Mouse (Mus musculus): ENCODE measurements around the gene Dnaaf2. TPM values are rescaled to one million over a fixed set of nuclear protein-coding genes. Genes with fewer than 3 reads are reported as not detected.

Gene Dnaaf2
- polyA plus RNA-seq, 1 experiment from 2014 or later, result 15.4 TPM

- Histone ChIP-seq H3K27ac (replicated peaks) (no peak overlapping the region), H3K4me3 (no peak overlapping the region), H3K9me3 (no peaks in the 10 kb centered on the region), H3K4me1 (no peaks in the 10 kb centered on the region), H3K27me3 (replicated peaks; ENCODE audit: low read depth, poor library complexity, severe bottlenecking) (no peaks in the 10 kb centered on the region), H3K36me3 (replicated peaks) (peaks cover 99% of the 10 kb centered on the region)
- no peak for DNase-seq (ENCODE audit: low spot score)
- 94% methylated on average over 13 of the region's 13 CpGs for WGBS
Observed at GRCm38 (mm10) chr12:69213186-69213777, 15.1 kb upstream of the Dnaaf2 start.

- peaks cover 99% of the 10 kb centered on the region for H3K36me3 ChIP-seq (replicated peaks)
- WGBS, result 86% methylated on average over 5 of the region's 5 CpGs
- no peak for DNase-seq (ENCODE audit: low spot score)
Observed at GRCm38 (mm10) chr12:69211057-69211456, 12.8 kb upstream of the Dnaaf2 start.

GRCm38 (mm10) chr12:69210056-69210979 lies 12.1 kb upstream of the Dnaaf2 start:
- no peak for DNase-seq (ENCODE audit: low spot score)
- no peaks in the 10 kb centered on the region for H3K9me3 ChIP-seq
- no peaks in the 10 kb centered on the region for H3K4me1 ChIP-seq
- H3K4me3 ChIP-seq, result no peak overlapping the region
- WGBS, result 87% methylated on average over 18 of the region's 18 CpGs
- no peaks in the 10 kb centered on the region for H3K27me3 ChIP-seq (replicated peaks; ENCODE audit: low read depth, poor library complexity, severe bottlenecking)
- H3K36me3 ChIP-seq (replicated peaks), result peaks cover 96% of the 10 kb centered on the region
- no peak overlapping the region for H3K27ac ChIP-seq (replicated peaks)

More at GRCm38 (mm10) chr12:69211057-69211456, 12.8 kb upstream of the Dnaaf2 start:
- Histone ChIP-seq H3K4me1 (no peaks in the 10 kb centered on the region), H3K4me3 (no peak overlapping the region), H3K27me3 (replicated peaks; ENCODE audit: low read depth, poor library complexity, severe bottlenecking) (no peaks in the 10 kb centered on the region), H3K27ac (replicated peaks) (no peak overlapping the region), H3K9me3 (no peaks in the 10 kb centered on the region)

DNA sequence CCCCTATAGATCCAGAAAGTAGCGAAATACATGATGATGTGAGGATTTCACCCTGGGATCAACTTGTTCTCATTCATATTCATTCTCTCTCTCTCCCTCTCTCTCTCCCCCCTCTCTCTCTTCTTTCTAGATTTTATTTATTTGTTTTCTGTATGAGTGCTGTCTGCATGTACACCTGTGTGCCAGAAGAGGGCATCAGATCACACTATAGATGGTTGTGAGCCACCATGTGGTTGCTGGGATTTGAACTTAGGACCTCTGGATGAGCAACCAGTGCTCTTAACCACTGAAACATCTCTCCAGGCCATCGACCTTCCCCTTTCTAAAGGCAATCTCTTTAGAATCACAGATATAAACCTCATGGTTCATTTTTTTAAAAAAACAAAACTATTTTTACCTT lies 10.3 kb upstream of the Dnaaf2 start:
- H3K36me3 ChIP-seq (replicated peaks), result peaks cover 86% of the 10 kb centered on the region

GRCm38 (mm10) chr12:69207926-69208325 lies 9.7 kb upstream of the Dnaaf2 start:
- Histone ChIP-seq H3K27ac (replicated peaks) (no peak overlapping the region), H3K27me3 (replicated peaks; ENCODE audit: low read depth, poor library complexity, severe bottlenecking) (no peaks in the 10 kb centered on the region), H3K4me3 (no peak overlapping the region), H3K4me1 (no peaks in the 10 kb centered on the region), H3K9me3 (no peaks in the 10 kb centered on the region), H3K36me3 (replicated peaks) (peaks cover 86% of the 10 kb centered on the region)
- 94% methylated on average over 7 of the region's 7 CpGs for WGBS
- DNase-seq (ENCODE audit: low spot score), result no peak

More for the DNA sequence above, 10.3 kb upstream of the Dnaaf2 start:
- 82% methylated on average over 2 of the region's 2 CpGs for WGBS
- H3K4me3 ChIP-seq, result no peak overlapping the region
- H3K9me3 ChIP-seq, result no peaks in the 10 kb centered on the region
- H3K4me1 ChIP-seq, result no peaks in the 10 kb centered on the region
- no peaks in the 10 kb centered on the region for H3K27me3 ChIP-seq (replicated peaks; ENCODE audit: low read depth, poor library complexity, severe bottlenecking)
- no peak overlapping the region for H3K27ac ChIP-seq (replicated peaks)
- no peak for DNase-seq (ENCODE audit: low spot score)

GRCm38 (mm10) chr12:69207396-69207795 lies 9.2 kb upstream of the Dnaaf2 start:
- H3K27ac ChIP-seq (replicated peaks), result no peak overlapping the region
- H3K4me1 ChIP-seq, result no peaks in the 10 kb centered on the region
- peaks cover 86% of the 10 kb centered on the region for H3K36me3 ChIP-seq (replicated peaks)
- no peak for DNase-seq (ENCODE audit: low spot score)
- H3K9me3 ChIP-seq, result no peaks in the 10 kb centered on the region
- 96% methylated on average over 8 of the region's 8 CpGs for WGBS
- no peak overlapping the region for H3K4me3 ChIP-seq
- H3K27me3 ChIP-seq (replicated peaks; ENCODE audit: low read depth, poor library complexity, severe bottlenecking), result no peaks in the 10 kb centered on the region

DNA sequence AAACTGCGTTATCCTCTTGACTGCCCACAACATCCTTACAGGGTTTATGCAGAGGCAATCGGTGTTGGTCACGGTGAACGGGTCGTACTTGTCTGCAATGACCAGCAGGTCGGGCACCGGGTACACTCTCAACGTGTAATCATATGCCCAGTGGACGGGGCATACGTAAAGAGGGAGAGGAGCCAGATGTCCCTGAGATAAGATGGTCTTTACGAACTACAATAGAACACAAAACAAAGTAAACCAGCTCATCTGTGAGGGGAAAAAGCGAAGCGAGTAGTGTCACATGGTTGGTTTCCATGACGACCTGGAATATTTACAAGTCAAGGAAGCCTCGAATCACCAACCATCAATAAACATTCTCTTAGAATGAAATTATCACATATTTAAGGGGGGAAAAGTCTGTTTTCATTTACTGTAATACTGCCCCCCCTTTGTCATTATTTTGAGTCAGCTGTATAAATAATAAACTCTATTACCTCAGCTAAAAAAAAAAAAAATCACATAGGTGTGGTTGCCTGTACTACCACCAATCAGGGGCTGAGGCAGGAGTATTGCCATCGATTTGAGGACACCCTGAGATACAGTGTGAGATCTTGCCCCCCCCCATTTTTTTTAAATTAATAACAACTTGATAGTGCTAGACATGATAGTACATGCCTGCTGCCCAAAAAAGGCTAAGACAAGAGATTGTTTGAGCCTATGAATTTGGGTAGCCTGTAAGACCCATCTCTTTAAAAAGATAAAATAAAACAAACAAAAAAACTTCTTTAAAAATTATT lies 6.0 kb upstream of the Dnaaf2 start, which contains the start of gene Gm49384:
Gene Gm49384, minus strand, starts transcription at position 216 of the 782 bp plus-strand sequence.
- Histone ChIP-seq H3K4me1 (peaks cover under 1% of the 10 kb centered on the region; the same call in 1 of the 2 replicates), H3K27me3 (replicated peaks; ENCODE audit: low read depth, poor library complexity, severe bottlenecking) (no peaks in the 10 kb centered on the region), H3K36me3 (replicated peaks) (peaks cover 84% of the 10 kb centered on the region), H3K4me3 (no peak within 1 kb of the TSS), H3K27ac (replicated peaks) (no peak within 1 kb of the TSS), H3K9me3 (no peaks in the 10 kb centered on the region)
- no peak for DNase-seq (ENCODE audit: low spot score)
- WGBS, result 91% methylated on average over 16 of the region's 16 CpGs

GRCm38 (mm10) chr12:69198985-69199384 lies 756 bp upstream of the Dnaaf2 start:
- H3K9me3 ChIP-seq, result no peaks in the 10 kb centered on the region
- H3K27me3 ChIP-seq (replicated peaks; ENCODE audit: low read depth, poor library complexity, severe bottlenecking), result no peaks in the 10 kb centered on the region
- peak overlapping the region; percentile 28; the same call in 1 of the 2 replicates for H3K4me3 ChIP-seq
- DNase-seq (ENCODE audit: low spot score), result no peak
- no peak overlapping the region for H3K27ac ChIP-seq (replicated peaks)
- H3K4me1 ChIP-seq, result peaks cover 31% of the 10 kb centered on the region
- peaks cover 52% of the 10 kb centered on the region for H3K36me3 ChIP-seq (replicated peaks)

DNA sequence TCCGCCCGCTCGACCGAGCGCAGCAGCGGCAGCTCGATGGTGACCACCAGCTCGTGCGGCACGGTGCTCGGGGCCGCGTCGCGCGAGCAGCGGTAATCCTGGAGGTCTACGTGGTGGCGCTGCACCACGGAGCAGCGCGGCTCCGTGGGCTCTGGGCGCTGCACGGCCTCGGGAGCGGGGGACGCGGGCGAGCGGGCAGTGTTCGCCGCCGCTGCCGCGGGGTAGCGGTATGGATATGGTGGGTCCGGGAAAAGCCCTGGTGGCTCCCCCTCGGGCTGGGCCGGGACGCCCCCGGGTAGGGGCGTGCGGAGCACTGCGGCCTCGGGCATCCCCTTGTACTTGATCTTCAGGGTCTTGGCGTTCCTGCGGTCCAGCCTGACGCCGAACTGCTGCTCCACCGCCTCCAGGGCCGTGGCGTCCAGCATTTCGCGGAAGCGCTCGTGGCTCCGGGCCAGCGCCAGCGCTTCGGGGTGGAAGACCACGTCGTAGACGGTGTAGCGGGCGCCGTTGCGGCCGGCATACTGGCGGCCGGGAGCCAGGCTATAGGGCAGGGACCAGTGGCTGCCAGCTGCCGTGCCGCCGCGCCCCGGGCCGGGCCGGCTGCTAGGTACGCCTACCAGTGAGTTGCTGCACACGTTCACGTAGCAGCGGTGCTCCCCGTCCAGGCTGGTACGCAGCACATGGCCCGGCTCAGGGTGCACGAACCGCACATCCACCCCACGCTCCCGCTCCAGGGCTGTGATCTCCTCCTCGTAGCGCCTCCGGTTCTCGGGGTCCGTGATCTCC lies 658 bp downstream of the Dnaaf2 start:
- WGBS, result under 1% methylated on average over 94 of the region's 94 CpGs
- no peaks in the 10 kb centered on the region for H3K27me3 ChIP-seq (replicated peaks; ENCODE audit: low read depth, poor library complexity, severe bottlenecking)
- H3K4me3 ChIP-seq, result peak overlapping the region; percentile 94
- peak overlapping the region; percentile 91 for H3K27ac ChIP-seq (replicated peaks)
- peaks cover 31% of the 10 kb centered on the region for H3K4me1 ChIP-seq
- H3K36me3 ChIP-seq (replicated peaks), result peaks cover 50% of the 10 kb centered on the region
- peak; percentile 67 for DNase-seq (ENCODE audit: low spot score)
- no peaks in the 10 kb centered on the region for H3K9me3 ChIP-seq

- Histone ChIP-seq H3K27ac (replicated peaks) (peak within 1 kb of the TSS; percentile 91), H3K9me3 (no peaks in the 10 kb centered on the region), H3K36me3 (replicated peaks) (peaks cover 50% of the 10 kb centered on the region), H3K4me1 (peaks cover 31% of the 10 kb centered on the region), H3K27me3 (replicated peaks; ENCODE audit: low read depth, poor library complexity, severe bottlenecking) (no peaks in the 10 kb centered on the region), H3K4me3 (peak within 1 kb of the TSS; percentile 94)
- DNase-seq (ENCODE audit: low spot score), result peak; percentile 85
- WGBS, result under 1% methylated on average over 75 of the region's 75 CpGs
Observed at GRCm38 (mm10) chr12:69196444-69197377, 1.5 kb downstream of the Dnaaf2 start, which contains the start of gene Gm49383. Gene Gm49383, minus strand, starts transcription at chr12:69197104.

DNA sequence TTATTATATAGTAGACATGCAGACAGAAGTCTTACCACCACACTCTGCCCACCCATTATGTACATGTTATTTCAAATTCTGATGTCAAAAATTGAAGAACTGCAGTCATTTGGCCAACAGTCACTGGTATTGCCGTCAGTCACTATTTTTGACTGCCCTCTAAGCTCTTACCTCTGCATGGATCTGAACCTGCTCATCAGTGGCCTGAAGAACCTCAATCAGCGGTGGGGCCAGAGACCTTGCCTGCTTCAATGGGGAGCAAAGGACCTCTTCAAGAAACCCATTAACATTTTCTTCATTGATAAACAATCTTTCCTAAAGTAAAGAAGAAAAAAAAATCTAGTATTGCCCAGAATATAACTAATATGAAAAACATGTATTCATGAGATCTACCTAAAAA lies 5.6 kb downstream of the Dnaaf2 start:
- Histone ChIP-seq H3K27me3 (replicated peaks; ENCODE audit: low read depth, poor library complexity, severe bottlenecking) (no peaks in the 10 kb centered on the region), H3K27ac (replicated peaks) (no peak overlapping the region), H3K4me1 (peaks cover 15% of the 10 kb centered on the region), H3K36me3 (replicated peaks) (peaks cover 59% of the 10 kb centered on the region), H3K9me3 (peaks cover 4% of the 10 kb centered on the region; the same call in 1 of the 2 replicates), H3K4me3 (no peak overlapping the region)
- 96% methylated on average over 2 of the region's 2 CpGs for WGBS
- no peak for DNase-seq (ENCODE audit: low spot score)

Measured in embryonic facial prominence, embryonic 10.5 days (tissue).